In genomic region chr17:50813580-50813979, GRCm38 (mm10) we compare ENCODE assay signal across 16 mouse cellular contexts.
A peak's percentile ranks its signal among the peaks of the same experiment; 100 is the strongest.
DNase-seq lines count a peak whose midpoint lies in the region; ATAC-seq and TF ChIP-seq lines count a peak whose summit lies in the region.
"Had no signal": no experiment of that assay in that cellular context is flagged by ENCODE, and none has a peak within 500 bp of the region (broad histone marks: within the 10 kb centered on the region; RNA-seq: fewer than 3 reads in every experiment).

No protein-coding gene starts in this region.

- H3K4me3 ChIP-seq in stomach, postnatal 0 days (ENCODE audit: low read depth, low read length), result no peak overlapping the region
- H3K4me3 ChIP-seq: embryonic facial prominence, embryonic 10.5 days; embryonic facial prominence, embryonic 12.5 days; forebrain, embryonic 13.5 days; forebrain, embryonic 15.5 days had no signal

- no peak overlapping the region for H3K4me2 ChIP-seq in stomach, postnatal 0 days (replicated peaks; ENCODE audit: low read depth)
- H3K4me2 ChIP-seq: embryonic facial prominence, embryonic 12.5 days; forebrain, embryonic 13.5 days; forebrain, embryonic 15.5 days had no signal

- no peak for TF ChIP-seq CTCF in stomach, postnatal 0 days (IDR thresholded peaks at IDR 0.05; ENCODE audit: low read depth)

- no peak overlapping the region for H3K9ac ChIP-seq in stomach, postnatal 0 days (ENCODE audit: low read length)
- H3K9ac ChIP-seq: embryonic facial prominence, embryonic 12.5 days; forebrain, embryonic 13.5 days; forebrain, embryonic 15.5 days; forebrain, postnatal 0 days had no signal

- no peaks in the 10 kb centered on the region for H3K27me3 ChIP-seq in stomach, postnatal 0 days (ENCODE audit: control insufficient read depth, insufficient read depth, low read length)
- H3K27me3 ChIP-seq: CH12.LX; embryonic facial prominence, embryonic 12.5 days; forebrain, embryonic 13.5 days; forebrain, embryonic 15.5 days had no signal

- no peak overlapping the region for H3K27ac ChIP-seq in stomach, postnatal 0 days (replicated peaks)
- H3K27ac ChIP-seq: embryonic facial prominence, embryonic 10.5 days; embryonic facial prominence, embryonic 12.5 days; forebrain, embryonic 13.5 days; forebrain, embryonic 15.5 days had no signal

- no peaks in the 10 kb centered on the region for H3K36me3 ChIP-seq in stomach, postnatal 0 days (ENCODE audit: control insufficient read depth, insufficient read depth, low read length)
- H3K36me3 ChIP-seq: embryonic facial prominence, embryonic 10.5 days; embryonic facial prominence, embryonic 12.5 days; forebrain, embryonic 15.5 days had no signal

- no peak for TF ChIP-seq EP300 in stomach, postnatal 0 days (optimal IDR thresholded peaks at IDR 0.05)

- H3K4me1 ChIP-seq in stomach, postnatal 0 days (replicated peaks; ENCODE audit: control insufficient read depth, insufficient read depth), result no peaks in the 10 kb centered on the region
- H3K4me1 ChIP-seq: embryonic facial prominence, embryonic 10.5 days; embryonic facial prominence, embryonic 12.5 days; forebrain, embryonic 13.5 days; forebrain, embryonic 15.5 days had no signal

- ATAC-seq in stomach, postnatal 0 days (ENCODE audit: low FRiP score, low TSS enrichment), result no peak
- ATAC-seq: forebrain, postnatal 0 days had no signal

- no peaks in the 10 kb centered on the region for H3K9me3 ChIP-seq in stomach, postnatal 0 days (ENCODE audit: control insufficient read depth, low read length)
- H3K9me3 ChIP-seq: embryonic facial prominence, embryonic 10.5 days; embryonic facial prominence, embryonic 12.5 days; forebrain, embryonic 13.5 days; forebrain, embryonic 15.5 days; G1E had no signal

- 85% methylated on average over 6 of the region's 6 CpGs for WGBS in stomach, postnatal 0 days

- DNase-seq in adrenal gland, adult 2 months, result peak; percentile 56
- DNase-seq in adrenal gland, adult 18-20 months (ENCODE audit: low spot score in 2 of 2), result no peak
- peak; percentile 15 for DNase-seq in adrenal gland, postnatal 25 days
- no peak for DNase-seq in adrenal gland, adult 8-10 months
- DNase-seq in NIH3T3 (ENCODE audit: low read depth), result peak; percentile 11
- DNase-seq in stomach, postnatal 0 days (ENCODE audit: low spot score), result no peak
- no peak for DNase-seq in layer of hippocampus, postnatal 14 days (ENCODE audit: low spot score in 2 of 2)
- DNase-seq: cerebellum, adult 11-12 months; cerebellum, adult 2 months had no signal

Comparison
In these comparisons a context has a peak if more than half of its experiments do, and no peak if none do; other contexts are left out.
1. DNase-seq: peak in adrenal gland, adult 2 months (single experiment), adrenal gland, postnatal 25 days (single experiment) and NIH3T3 (single experiment); none in adrenal gland, adult 18-20 months (0 of 2), adrenal gland, adult 8-10 months (single experiment), stomach, postnatal 0 days (single experiment) and layer of hippocampus, postnatal 14 days (0 of 2).